Mouse (Mus musculus) erythroblast, embryonic 14.5 days (primary cell): ENCODE results near the gene Nufip1.

Source experiments
- GATA1 ChIP-seq: IDR thresholded peaks from 2 replicates; pipeline ENCODE4 v1.6.1; 2012; ENCODE audit warnings: low read length, inconsistent platforms, mixed read lengths
- TAL1 ChIP-seq: IDR thresholded peaks from 3 replicates; pipeline ENCODE4 v1.6.1; 2012; ENCODE audit warnings: low read length, inconsistent platforms, mixed read lengths

DNA sequence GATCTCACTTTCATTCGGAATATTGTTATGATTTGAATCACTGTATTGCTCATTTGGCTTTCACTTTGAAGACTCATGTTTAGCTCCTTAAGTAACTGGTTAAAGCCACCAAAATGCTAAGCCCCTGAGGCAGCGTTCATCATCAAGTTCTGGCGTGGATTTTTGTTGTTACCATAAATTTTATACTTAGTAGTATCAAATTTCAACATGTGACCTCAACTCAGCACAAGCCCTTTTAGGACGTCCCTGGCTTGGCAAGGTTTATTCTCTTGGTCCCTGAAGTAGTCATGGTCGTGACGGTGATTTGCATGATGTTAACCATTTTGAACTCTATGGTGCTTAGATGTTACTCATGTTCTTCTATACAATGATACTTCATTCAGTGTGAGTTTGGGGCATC is 36.4 kb downstream of the Nufip1 start:
- TF ChIP-seq GATA1 (no peak), TAL1 (no peak)
